Mouse (Mus musculus) limb, embryonic 14.5 days (tissue): ENCODE measurements at regions not wholly inside any gene's neighbourhood (a gene's known extent, or its start where the extent isn't known, plus 50 kb on each side); places are given as distances from the start of the nearest gene placed in this dataset.
"Not testable (repeated sequence)": the region's sequence is repeated elsewhere in the genome, so short reads cannot be mapped to it uniquely, and the experiment has no call there.

ENCODE experiments used
- ATAC-seq: fragments of 200-750 bp; cut with Nextera tagmentation; 2 replicates; pipeline ENCODE4 v1.8.0; 2017; ENCODE audit warnings: low read depth, moderate number of reproducible peaks, moderate TSS enrichment; ENCODE audit not compliant: low FRiP score
- DNase-seq: peaks from one replicate; pipeline ENCODE4 v3.0.0-alpha.2; 2015; ENCODE audit warnings: low spot score
- H3K27ac ChIP-seq: fragments of 300-500 bp; sonication (generic); replicated peaks from 2 replicates; pipeline ENCODE4 v1.5.1; 2014; ENCODE audit warnings: low read depth, mild to moderate bottlenecking, low read length, moderate library complexity, mixed read lengths
- H3K27me3 ChIP-seq: fragments of 300-500 bp; sonication (generic); 2 replicates; pipeline ENCODE4 v1.6.1; 2014; ENCODE audit warnings: low read length, mixed read lengths; ENCODE audit not compliant: control insufficient read depth, insufficient read depth
- H3K36me3 ChIP-seq: fragments of 300-500 bp; sonication (generic); 2 replicates; pipeline ENCODE4 v1.6.1; 2014; ENCODE audit warnings: mild to moderate bottlenecking, low read length, moderate library complexity, mixed read lengths; ENCODE audit not compliant: control insufficient read depth, insufficient read depth
- H3K4me1 ChIP-seq: fragments of 300-500 bp; sonication (generic); 2 replicates; pipeline ENCODE4 v1.6.1; 2014; ENCODE audit warnings: antibody characterized with exemption, low read length, mixed read lengths; ENCODE audit not compliant: control insufficient read depth, insufficient read depth
- H3K4me2 ChIP-seq: fragments of 300-500 bp; sonication (generic); replicated peaks from 2 replicates; pipeline ENCODE4 v1.6.1; 2014; ENCODE audit warnings: low read depth, mild to moderate bottlenecking, low read length, moderate library complexity; ENCODE audit not compliant: severe bottlenecking
- H3K4me3 ChIP-seq: fragments of 300-500 bp; sonication (generic); replicated peaks from 2 replicates; pipeline ENCODE4 v1.5.1; 2014; ENCODE audit warnings: low read length
- H3K9ac ChIP-seq: fragments of 300-500 bp; sonication (generic); 2 replicates; pipeline ENCODE4 v1.6.1; 2014; ENCODE audit warnings: mild to moderate bottlenecking, low read depth, low read length, moderate library complexity; ENCODE audit not compliant: severe bottlenecking
- H3K9me3 ChIP-seq: fragments of 300-500 bp; sonication (generic); 2 replicates; pipeline ENCODE4 v1.6.1; 2016; ENCODE audit warnings: low read length; ENCODE audit not compliant: control insufficient read depth
- POLR2A ChIP-seq: fragments of 200-500 bp; IDR thresholded peaks from 2 replicates; pipeline ENCODE4 v1.8.0; 2012; ENCODE audit warnings: inconsistent platforms, mild to moderate bottlenecking, moderate library complexity, borderline replicate concordance; ENCODE audit not compliant: insufficient read depth, insufficient read length; ENCODE audit errors: extremely low read depth
- WGBS: fragments of 180-500 bp; shearing (Covaris S2); extraction: QIAGEN DNeasy Blood & Tissue Kit; methylation state at CpG from one replicate; pipeline ENCODE4 v1.1.7; 2014; 5-methylcytosine and 5-hydroxymethylcytosine counted together

GRCm38 (mm10) chr3:78986726-78987125 lies 299.6 kb downstream of the Rapgef2 start:
- no peak overlapping the region for H3K4me3 ChIP-seq
- H3K4me2 ChIP-seq = no peak overlapping the region
- no peak for ATAC-seq
- no peak overlapping the region for H3K27ac ChIP-seq
- TF ChIP-seq POLR2A = no peak
- WGBS = 70% methylated on average over 7 of the region's 7 CpGs
- no peaks in the 10 kb centered on the region for H3K4me1 ChIP-seq
- no peak overlapping the region for H3K9ac ChIP-seq
- no peaks in the 10 kb centered on the region for H3K36me3 ChIP-seq
- no peak for DNase-seq
- no peaks in the 10 kb centered on the region for H3K9me3 ChIP-seq
- no peaks in the 10 kb centered on the region for H3K27me3 ChIP-seq

GRCm38 (mm10) chr3:78981057-78981456 lies 305.3 kb downstream of the Rapgef2 start:
- no peaks in the 10 kb centered on the region for H3K27me3 ChIP-seq
- H3K9ac ChIP-seq = no peak overlapping the region
- 84% methylated on average over 3 of the region's 3 CpGs for WGBS
- ATAC-seq = no peak
- no peak overlapping the region for H3K27ac ChIP-seq
- no peak for TF ChIP-seq POLR2A
- no peak overlapping the region for H3K4me3 ChIP-seq
- no peaks in the 10 kb centered on the region for H3K36me3 ChIP-seq
- H3K4me1 ChIP-seq = no peaks in the 10 kb centered on the region
- DNase-seq = no peak
- no peaks in the 10 kb centered on the region for H3K9me3 ChIP-seq
- H3K4me2 ChIP-seq = no peak overlapping the region

- no peaks in the 10 kb centered on the region for H3K9me3 ChIP-seq
- H3K36me3 ChIP-seq = no peaks in the 10 kb centered on the region
- 69% methylated on average over 4 of the region's 4 CpGs for WGBS
- no peak overlapping the region for H3K4me3 ChIP-seq
- no peak overlapping the region for H3K27ac ChIP-seq
- no peak overlapping the region for H3K9ac ChIP-seq
- H3K27me3 ChIP-seq = no peaks in the 10 kb centered on the region
- no peaks in the 10 kb centered on the region for H3K4me1 ChIP-seq
- H3K4me2 ChIP-seq = no peak overlapping the region
- ATAC-seq = no peak
- TF ChIP-seq POLR2A = no peak
- no peak for DNase-seq
Measured at GRCm38 (mm10) chr3:78978781-78979180, 307.5 kb downstream of the Rapgef2 start.

DNA sequence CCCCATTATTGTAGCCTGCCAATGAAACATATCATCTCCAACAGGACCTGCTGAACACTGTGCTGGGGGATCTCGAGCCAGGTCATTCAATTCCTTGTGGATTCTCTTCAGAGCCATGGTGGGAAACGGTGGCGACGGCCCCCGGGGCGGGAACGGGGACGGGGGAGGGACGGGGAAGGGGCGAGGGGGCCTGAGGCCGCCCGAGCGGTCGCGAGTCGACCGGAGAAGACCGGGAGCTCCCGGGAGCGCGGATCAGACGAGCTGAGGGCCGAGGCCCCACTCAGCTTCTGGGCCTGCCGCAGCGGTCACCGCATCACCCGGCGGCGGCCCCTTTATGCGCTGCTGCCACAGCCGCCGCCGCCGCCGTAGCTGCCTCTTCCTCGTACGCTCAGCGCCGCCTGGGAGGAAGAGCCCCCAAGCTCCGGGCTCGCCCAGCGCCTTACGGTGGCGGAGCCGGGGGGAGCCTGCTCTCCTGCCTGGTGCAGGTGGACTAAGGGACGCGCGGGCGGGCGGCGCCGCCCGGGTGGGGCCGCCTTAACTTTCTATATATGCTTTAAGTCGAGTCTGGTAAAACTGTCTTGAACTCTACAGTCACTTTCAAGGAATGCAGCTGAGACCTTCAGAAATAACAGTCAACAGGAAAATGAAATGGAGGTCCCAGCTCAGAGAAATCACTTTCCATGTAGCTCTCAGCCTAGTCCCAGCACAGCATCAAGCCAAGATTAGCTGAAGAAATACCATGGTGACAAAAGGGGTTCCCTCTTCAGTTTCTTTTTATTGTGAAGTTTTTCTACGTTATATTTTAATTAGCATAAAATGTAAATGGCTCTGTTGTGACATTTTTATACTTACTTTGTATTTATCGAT lies 319.4 kb downstream of the Rapgef2 start:
- ATAC-seq = peak; percentile 55
- not testable (repeated sequence) for H3K27ac ChIP-seq, DNase-seq, H3K9me3 ChIP-seq, H3K27me3 ChIP-seq, H3K36me3 ChIP-seq, H3K4me1 ChIP-seq
- 8% methylated on average over 16 of the region's 57 CpGs for WGBS
- peak overlapping the region; percentile 40 for H3K4me3 ChIP-seq
- H3K9ac ChIP-seq = peak overlapping the region; percentile 52
- peak overlapping the region; percentile 61 for H3K4me2 ChIP-seq

DNA sequence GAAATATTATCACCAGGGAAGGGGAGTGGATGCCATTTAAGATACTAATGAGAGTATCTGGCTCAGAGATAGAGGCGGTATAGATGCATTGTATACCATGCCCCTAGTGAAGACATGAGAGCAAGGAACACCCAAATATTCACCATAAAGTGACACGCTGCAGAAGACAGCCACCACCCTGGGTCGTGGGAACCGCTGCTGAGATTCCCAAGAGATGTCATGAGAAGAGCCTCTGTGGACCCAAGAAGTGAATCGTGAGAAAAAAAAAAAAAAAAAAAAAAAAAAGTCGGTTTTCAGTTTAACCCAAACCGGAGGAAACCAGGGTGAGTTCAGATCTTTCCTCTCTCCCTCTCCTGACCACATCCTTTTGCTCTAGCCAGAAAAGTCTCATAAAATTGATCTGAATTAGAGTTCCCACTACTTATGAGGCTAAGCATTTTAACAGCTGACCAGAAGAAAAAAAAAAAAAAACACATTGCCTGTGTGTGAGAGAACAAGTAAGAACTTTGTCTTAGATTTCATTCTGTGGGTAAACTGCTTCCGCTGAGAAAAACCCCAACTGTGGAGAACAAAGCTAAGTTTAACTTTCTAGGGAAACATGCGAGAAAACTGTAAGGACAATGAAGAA lies 322.0 kb downstream of the Rapgef2 start:
- no peaks in the 10 kb centered on the region for H3K4me1 ChIP-seq
- no peak overlapping the region for H3K9ac ChIP-seq
- ATAC-seq (no peak; the same call in 1 of the 2 replicates), DNase-seq (no peak)
- H3K9me3 ChIP-seq = no peaks in the 10 kb centered on the region
- no peak overlapping the region for H3K4me3 ChIP-seq
- no peaks in the 10 kb centered on the region for H3K27me3 ChIP-seq
- no peak overlapping the region for H3K27ac ChIP-seq
- H3K4me2 ChIP-seq = no peak overlapping the region
- no peaks in the 10 kb centered on the region for H3K36me3 ChIP-seq
- 66% methylated on average over 9 of the region's 9 CpGs for WGBS
- no peak for TF ChIP-seq POLR2A
